Mouse (Mus musculus) MEL (cell line): ENCODE results near the gene Arsg. TPM values are rescaled to one million over a fixed set of nuclear protein-coding genes. Genes with fewer than 3 reads are reported as not detected.

ENCODE experiments used
- DNase-seq: peaks from one replicate; pipeline ENCODE4 v3.0.0; 2011; ENCODE audit warnings: low read depth, low spot score
- H3K27ac ChIP-seq: 2 replicates; pipeline ENCODE4 v1.5.1; 2012; ENCODE audit warnings: low read depth, mild to moderate bottlenecking, control low read depth, low read length, moderate library complexity; ENCODE audit not compliant: control insufficient read depth
- H3K27me3 ChIP-seq, 2 experiments: fragments of 150-350 bp in 1 of 2; sonication (generic) in 1 of 2; 2 replicates each; pipeline ENCODE4 v1.6.1; 2012; ENCODE audit warnings: low read length in 2 of 2, mild to moderate bottlenecking in 2 of 2, improper control_type of control experiment in 1 of 2, moderate library complexity in 1 of 2; ENCODE audit not compliant: insufficient read depth in 2 of 2, control insufficient read depth in 1 of 2
- H3K36me3 ChIP-seq, 2 experiments: 2 replicates each; pipeline ENCODE4 v1.6.1; 2012 to 2014; ENCODE audit warnings: low read length in 2 of 2, improper control_type of control experiment in 1 of 2, inconsistent platforms in 1 of 2, mild to moderate bottlenecking in 1 of 2; ENCODE audit not compliant: insufficient read depth in 2 of 2, control insufficient read depth in 1 of 2
- H3K4me1 ChIP-seq, 2 experiments: fragments of 150-350 bp in 1 of 2; sonication (generic) in 1 of 2; 2 replicates each; pipeline ENCODE4 v1.6.1; 2012; ENCODE audit warnings: low read length in 2 of 2, improper control_type of control experiment in 1 of 2, mild to moderate bottlenecking in 1 of 2; ENCODE audit not compliant: insufficient read depth in 2 of 2, control insufficient read depth in 1 of 2
- H3K4me3 ChIP-seq, 2 experiments: fragments of 150-350 bp in 1 of 2; sonication (generic) in 1 of 2; 2 replicates each; pipeline ENCODE4 v1.5.1; 2012; ENCODE audit warnings: low read depth in 2 of 2, low read length in 2 of 2, mild to moderate bottlenecking in 2 of 2, moderate library complexity in 2 of 2, control low read depth in 1 of 2, improper control_type of control experiment in 1 of 2; ENCODE audit not compliant: control insufficient read depth in 1 of 2, insufficient read depth in 1 of 2
- H3K79me2 ChIP-seq: 2 replicates; pipeline ENCODE4 v1.6.1; 2012; ENCODE audit warnings: mild to moderate bottlenecking, low read length, moderate library complexity; ENCODE audit not compliant: control insufficient read depth, poor library complexity, insufficient read depth
- H3K9ac ChIP-seq: 2 replicates; pipeline ENCODE4 v1.6.1; 2012; ENCODE audit warnings: low read depth, mild to moderate bottlenecking, control low read depth, low read length, moderate library complexity; ENCODE audit not compliant: control insufficient read depth, poor library complexity, severe bottlenecking
- H3K9me3 ChIP-seq: fragments of 150-350 bp; sonication (generic); replicated peaks from 2 replicates; pipeline ENCODE4 v1.6.1; 2012; ENCODE audit warnings: mild to moderate bottlenecking, low read length, improper control_type of control experiment, moderate library complexity; ENCODE audit not compliant: insufficient read depth
- BHLHE40 ChIP-seq: IDR thresholded peaks from 2 replicates; pipeline ENCODE4 v1.6.1; 2012; ENCODE audit warnings: low read depth, mild to moderate bottlenecking, inconsistent platforms, low read length, improper control_type of control experiment, borderline replicate concordance
- E2F4 ChIP-seq: IDR thresholded peaks from 2 replicates; pipeline ENCODE4 v1.6.1; 2011; ENCODE audit warnings: low read depth, low read length, improper control_type of control experiment, borderline replicate concordance
- ELF1 ChIP-seq: IDR thresholded peaks from 2 replicates; pipeline ENCODE4 v1.6.1; 2014; ENCODE audit warnings: low read depth, mild to moderate bottlenecking, inconsistent platforms, low read length, improper control_type of control experiment, moderate library complexity
- EP300 ChIP-seq, 2 experiments: IDR thresholded peaks; 2 replicates each; pipeline ENCODE4 v1.6.1; 2011; ENCODE audit warnings: improper control_type of control experiment in 2 of 2, low read length in 2 of 2, low read depth in 1 of 2, mild to moderate bottlenecking in 1 of 2
- ETS1 ChIP-seq: IDR thresholded peaks from 2 replicates; pipeline ENCODE4 v1.6.1; 2012; ENCODE audit warnings: low read depth, mild to moderate bottlenecking, inconsistent platforms, low read length, improper control_type of control experiment, moderate library complexity
- GABPA ChIP-seq: IDR thresholded peaks from 2 replicates; pipeline ENCODE4 v1.6.1; 2012; ENCODE audit warnings: low read depth, mild to moderate bottlenecking, inconsistent platforms, low read length, improper control_type of control experiment, moderate library complexity
- HCFC1 ChIP-seq: IDR thresholded peaks from 2 replicates; pipeline ENCODE4 v1.6.1; 2012; ENCODE audit warnings: low read depth, mild to moderate bottlenecking, inconsistent platforms, low read length, improper control_type of control experiment, moderate library complexity
- MAFK ChIP-seq: IDR thresholded peaks from 2 replicates; pipeline ENCODE4 v1.6.1; 2011; ENCODE audit warnings: low read depth, mild to moderate bottlenecking, low read length, improper control_type of control experiment, borderline replicate concordance
- MAX ChIP-seq: IDR thresholded peaks from 2 replicates; pipeline ENCODE4 v1.6.1; 2011; ENCODE audit warnings: low read length, improper control_type of control experiment
- MYC ChIP-seq: IDR thresholded peaks from 2 replicates; pipeline ENCODE4 v1.6.1; 2011; ENCODE audit warnings: low read depth, mild to moderate bottlenecking, low read length, improper control_type of control experiment, moderate library complexity
- NRF1 ChIP-seq: IDR thresholded peaks from 2 replicates; pipeline ENCODE4 v1.6.1; 2014; ENCODE audit warnings: low read depth, mild to moderate bottlenecking, inconsistent platforms, low read length, improper control_type of control experiment, moderate library complexity; ENCODE audit not compliant: poor library complexity, insufficient read depth, severe bottlenecking
- POLR2A ChIP-seq, 2 experiments: IDR thresholded peaks; 2 replicates each; pipeline ENCODE4 v1.6.1; 2011 to 2012; ENCODE audit warnings: low read length in 2 of 2, mild to moderate bottlenecking in 2 of 2, control low read depth in 1 of 2, improper control_type of control experiment in 1 of 2, low read depth in 1 of 2, moderate library complexity in 1 of 2; ENCODE audit not compliant: control insufficient read depth in 1 of 2, insufficient read depth in 1 of 2, poor library complexity in 1 of 2
- POLR2AphosphoS5 ChIP-seq: IDR thresholded peaks from 2 replicates; pipeline ENCODE4 v1.6.1; 2012; ENCODE audit warnings: low read depth, borderline replicate concordance, mild to moderate bottlenecking, inconsistent platforms, low read length, moderate library complexity, mixed read lengths
- RCOR1 ChIP-seq: IDR thresholded peaks from 2 replicates; pipeline ENCODE4 v1.6.1; 2012; ENCODE audit warnings: low read depth, mild to moderate bottlenecking, inconsistent platforms, low read length, improper control_type of control experiment
- SMC3 ChIP-seq: IDR thresholded peaks from 2 replicates; pipeline ENCODE4 v1.6.1; 2011; ENCODE audit warnings: low read depth, low read length, improper control_type of control experiment
- TBP ChIP-seq: IDR thresholded peaks from 2 replicates; pipeline ENCODE4 v1.8.0; 2011; ENCODE audit warnings: low read depth, low read length, improper control_type of control experiment
- UBTF ChIP-seq: IDR thresholded peaks from 2 replicates; pipeline ENCODE4 v1.6.1; 2012; ENCODE audit warnings: low read depth, mild to moderate bottlenecking, inconsistent platforms, low read length, improper control_type of control experiment, moderate library complexity, borderline replicate concordance; ENCODE audit not compliant: insufficient read depth
- USF2 ChIP-seq, 2 experiments: IDR thresholded peaks; 2 replicates each; pipeline ENCODE4 v1.6.1; 2011 to 2012; ENCODE audit warnings: improper control_type of control experiment in 2 of 2, low read length in 2 of 2, borderline replicate concordance in 1 of 2, inconsistent platforms in 1 of 2, low read depth in 1 of 2, mild to moderate bottlenecking in 1 of 2; ENCODE audit not compliant: insufficient read depth in 1 of 2
- ZNF384 ChIP-seq: IDR thresholded peaks from 2 replicates; pipeline ENCODE4 v1.6.1; 2012; ENCODE audit warnings: low read depth, mild to moderate bottlenecking, inconsistent platforms, low read length, improper control_type of control experiment
- polyA plus RNA-seq, 2 experiments: library from polyadenylated mRNA; stranded (reverse) in 1 of 2; unstranded in 1 of 2; fragments of >175 nt in 1 of 2; fragments of >200 nt in 1 of 2; gene quantifications; 2 replicates each; pipeline versions ENCODE4 v1.2.1 to v1.2.4; 2012; ENCODE audit warnings: low replicate concordance in 2 of 2, low read depth in 1 of 2; ENCODE audit not compliant: insufficient read length in 2 of 2, insufficient read depth in 1 of 2, missing spikeins in 1 of 2
- total RNA-seq: library from RNA; depleted of rRNA; stranded (reverse); fragments of 300-350 nt; gene quantifications from 2 replicates; pipeline ENCODE4 v1.2.3, GENCODE M21; 2012

The Arsg gene
- total and polyA plus RNA-seq, 3 experiments: 3.9 to 5.2 TPM; not detected in 1

DNA sequence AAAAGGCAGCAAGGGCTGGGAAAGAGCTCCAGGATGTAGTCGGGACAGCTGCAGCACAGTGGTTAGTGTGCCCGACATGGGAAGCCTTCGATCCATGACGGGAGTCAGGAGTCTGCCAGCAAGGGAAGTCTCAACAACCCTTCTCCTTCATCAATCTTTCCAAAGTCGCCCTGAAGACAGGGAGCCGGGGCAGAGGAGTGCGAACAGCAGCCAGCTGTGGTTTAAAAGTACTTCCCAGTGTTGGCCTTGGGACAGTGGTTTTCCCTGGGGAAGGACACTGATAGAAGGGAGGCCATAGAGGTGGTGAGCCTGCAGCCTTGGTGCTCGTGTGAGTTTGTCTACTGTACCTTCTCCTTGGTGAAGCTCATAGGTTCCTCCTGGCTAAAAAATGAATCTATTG, 6.2 kb upstream of the Arsg start:
- H3K27ac ChIP-seq: no peak overlapping the region
- peaks cover 15 to 46% of the 10 kb centered on the region in 2 experiments for H3K4me1 ChIP-seq
- H3K27me3 ChIP-seq: no peaks in the 10 kb centered on the region
- peaks cover 42% of the 10 kb centered on the region for H3K79me2 ChIP-seq
- no peaks in the 10 kb centered on the region for H3K9me3 ChIP-seq
- no peak for TF ChIP-seq POLR2AphosphoS5
- no peak for TF ChIP-seq HCFC1
- no peak for TF ChIP-seq NRF1
- TF ChIP-seq ZNF384: no peak
- no peak for TF ChIP-seq ELF1
- TF ChIP-seq SMC3: no peak
- no peak for TF ChIP-seq ETS1
- TF ChIP-seq RCOR1: no peak
- TF ChIP-seq BHLHE40: no peak
- TF ChIP-seq GABPA: no peak
- TF ChIP-seq POLR2A (IDR thresholded peaks at IDR 0.05; ENCODE audit: control insufficient read depth in 1 of 2, insufficient read depth in 1 of 2, low read depth in 1 of 2, low read length in 2 of 2, poor library complexity in 1 of 2): no peak
- TF ChIP-seq USF2 (IDR thresholded peaks at IDR 0.05; ENCODE audit: borderline replicate concordance in 1 of 2, insufficient read depth in 1 of 2, low read depth in 1 of 2, low read length in 2 of 2): no peak
- TF ChIP-seq E2F4: no peak
- no peak overlapping the region for H3K4me3 ChIP-seq
- H3K36me3 ChIP-seq: peaks cover 7 to 42% of the 10 kb centered on the region in 2 experiments; a peak in 3 of 4 replicates
- no peak for DNase-seq
- no peak overlapping the region for H3K9ac ChIP-seq

- no peaks in the 10 kb centered on the region for H3K9me3 ChIP-seq
- DNase-seq: no peak
- no peak overlapping the region for H3K4me3 ChIP-seq
- no peak overlapping the region for H3K27ac ChIP-seq
- TF ChIP-seq EP300 (IDR thresholded peaks at IDR 0.05; ENCODE audit: low read depth in 1 of 2, low read length in 2 of 2): peak in 1 of 2 experiments; percentile 26; a peak in 1 of 4 replicates
- no peak for TF ChIP-seq MAFK
- no peak for TF ChIP-seq UBTF
- no peak for TF ChIP-seq TBP
- no peak for TF ChIP-seq MAX
- TF ChIP-seq MYC: no peak
- TF ChIP-seq SMC3: no peak
- TF ChIP-seq POLR2AphosphoS5: no peak
- peak; percentile 91 for TF ChIP-seq ZNF384
- H3K4me1 ChIP-seq: peaks cover 15 to 43% of the 10 kb centered on the region in 2 experiments
- H3K36me3 ChIP-seq: peaks cover 4 to 35% of the 10 kb centered on the region in 2 experiments; a peak in 3 of 4 replicates
- no peak overlapping the region for H3K9ac ChIP-seq
- no peaks in the 10 kb centered on the region for H3K27me3 ChIP-seq
- peaks cover 48% of the 10 kb centered on the region for H3K79me2 ChIP-seq
Measured at GRCm38 (mm10) chr11:109468133-109468532, 5.0 kb upstream of the Arsg start.
